Mouse (Mus musculus) leukemia stem cell, adult 10-12 weeks (primary cell): ENCODE data around the gene Sap30bp. TPM values are rescaled to one million over a fixed set of nuclear protein-coding genes. Genes with fewer than 3 reads are reported as not detected.

Source experiments
- polyA plus RNA-seq: library from polyadenylated mRNA; stranded (reverse); fragments of >175 nt; gene quantifications from 2 replicates; pipeline ENCODE4 v1.2.3, GENCODE M21; 2012; ENCODE audit warnings: low replicate concordance

Gene Sap30bp
- 9.0 and 29.2 TPM in 2 replicates for polyA plus RNA-seq

DNA sequence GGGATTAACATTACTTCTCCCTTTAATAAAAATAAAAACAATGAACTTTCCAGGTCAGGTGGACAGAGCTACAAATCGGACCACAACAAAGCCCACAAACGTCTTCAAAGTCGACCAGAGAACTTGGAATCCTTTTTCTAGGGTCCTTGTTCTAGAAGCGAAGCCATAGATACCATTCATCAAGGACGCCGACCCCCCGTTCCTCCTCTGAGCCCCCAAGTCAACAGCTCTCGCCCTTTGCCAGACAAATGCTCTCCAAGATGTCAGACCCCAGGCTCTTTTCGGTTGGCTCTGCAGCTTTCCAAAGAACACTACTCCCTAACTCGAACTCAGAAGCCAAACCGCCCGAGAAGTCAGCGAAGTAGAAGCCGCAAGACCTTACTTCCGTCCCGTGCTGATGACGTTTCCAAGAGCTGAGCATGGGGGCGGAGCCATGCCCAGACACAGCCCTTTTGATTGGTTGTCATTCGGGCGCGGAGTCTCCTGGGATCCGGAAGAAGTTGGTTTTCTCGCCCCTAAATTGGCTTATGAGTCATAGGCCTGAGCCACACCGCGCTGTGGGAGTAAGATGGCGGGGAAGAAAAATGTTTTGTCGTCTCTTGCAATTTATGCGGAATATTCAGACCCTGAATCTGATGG lies at the start of gene Sap30bp, which contains the start of gene Recql5:
Sap30bp (plus strand) TSS at position 175 of the 639 bp plus-strand sequence.
Recql5 (minus strand) TSS at position 370 of the 639 bp plus-strand sequence.

DNA sequence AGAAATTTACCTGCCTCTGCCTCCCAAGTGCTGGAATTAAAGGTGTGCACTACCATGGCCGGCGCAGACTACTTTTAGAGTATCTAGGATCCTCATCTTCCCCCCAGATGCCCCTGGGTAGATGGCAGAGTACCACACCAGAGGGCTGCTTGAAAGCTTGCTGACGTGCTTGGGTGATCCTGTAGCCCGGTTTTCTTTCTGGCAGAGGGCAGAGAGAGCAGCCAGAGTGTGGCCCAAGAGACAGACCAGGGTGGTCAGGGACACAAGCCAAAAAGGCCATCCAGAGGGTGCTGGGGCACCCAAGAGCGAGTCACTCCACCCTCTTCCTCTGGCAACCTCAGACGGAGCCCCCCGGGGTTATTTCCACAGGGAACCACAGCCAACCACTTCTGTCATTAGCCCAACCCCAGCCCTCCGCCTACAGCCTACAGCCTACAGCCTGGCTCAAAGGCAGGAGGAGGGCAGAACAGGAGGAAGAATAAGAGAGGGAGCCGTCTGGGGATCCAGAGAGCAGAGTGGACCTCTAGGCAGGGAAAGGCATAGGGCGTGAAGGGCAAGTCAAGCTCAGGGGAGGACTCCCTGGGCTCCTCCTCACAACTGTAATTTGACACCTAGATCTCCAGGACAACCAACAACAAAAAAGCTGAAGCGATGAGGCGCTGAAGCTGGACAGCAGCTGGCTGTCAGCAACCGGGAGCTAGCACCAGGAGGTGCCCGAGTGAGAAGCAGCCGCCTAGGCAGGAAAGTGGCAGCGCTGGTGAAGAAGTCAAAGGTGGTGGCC lies 33.4 kb upstream of the Sap30bp start, which contains the start of gene Smim5:
Smim5 (plus strand) TSS at position 481 of the 781 bp plus-strand sequence.

DNA sequence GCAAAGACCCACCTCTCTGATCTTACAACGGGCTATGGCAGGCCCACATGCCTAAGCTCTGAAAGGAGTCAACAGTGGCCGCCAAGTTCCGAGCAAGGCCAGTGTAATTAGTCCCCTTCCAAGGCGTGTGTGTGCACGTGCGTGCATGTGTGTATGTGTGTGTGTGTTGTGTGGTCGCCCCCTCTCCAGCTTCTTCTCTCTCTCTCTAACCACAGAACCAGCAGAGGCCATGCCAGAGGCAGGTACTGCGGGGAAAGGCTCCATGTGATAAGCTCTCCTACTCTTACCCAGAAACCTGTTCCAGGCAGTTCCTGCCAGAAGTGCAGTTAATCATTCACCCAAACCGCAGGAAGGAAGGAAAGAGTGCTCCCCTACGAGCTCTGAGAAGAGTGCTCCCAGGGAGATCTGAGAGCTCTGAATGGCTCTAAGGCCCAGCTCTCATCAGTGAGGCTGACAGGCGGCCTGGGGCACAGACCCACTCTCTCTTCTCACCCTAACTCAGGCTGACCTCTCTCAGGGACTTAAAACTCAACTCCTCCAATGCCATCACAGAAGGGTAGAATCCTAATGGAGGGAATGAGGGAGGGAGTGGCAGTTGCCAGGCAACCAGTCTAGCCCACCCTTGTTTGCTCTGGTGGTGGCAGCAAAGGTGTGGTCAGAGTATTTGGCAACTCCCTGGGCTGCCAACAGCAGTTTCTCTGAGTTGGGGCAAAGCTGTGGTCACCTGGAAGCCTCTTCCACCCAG lies 21.3 kb upstream of the Sap30bp start, which contains the start of gene Smim6:
Smim6 (plus strand) TSS at position 386 of the 745 bp plus-strand sequence.

DNA sequence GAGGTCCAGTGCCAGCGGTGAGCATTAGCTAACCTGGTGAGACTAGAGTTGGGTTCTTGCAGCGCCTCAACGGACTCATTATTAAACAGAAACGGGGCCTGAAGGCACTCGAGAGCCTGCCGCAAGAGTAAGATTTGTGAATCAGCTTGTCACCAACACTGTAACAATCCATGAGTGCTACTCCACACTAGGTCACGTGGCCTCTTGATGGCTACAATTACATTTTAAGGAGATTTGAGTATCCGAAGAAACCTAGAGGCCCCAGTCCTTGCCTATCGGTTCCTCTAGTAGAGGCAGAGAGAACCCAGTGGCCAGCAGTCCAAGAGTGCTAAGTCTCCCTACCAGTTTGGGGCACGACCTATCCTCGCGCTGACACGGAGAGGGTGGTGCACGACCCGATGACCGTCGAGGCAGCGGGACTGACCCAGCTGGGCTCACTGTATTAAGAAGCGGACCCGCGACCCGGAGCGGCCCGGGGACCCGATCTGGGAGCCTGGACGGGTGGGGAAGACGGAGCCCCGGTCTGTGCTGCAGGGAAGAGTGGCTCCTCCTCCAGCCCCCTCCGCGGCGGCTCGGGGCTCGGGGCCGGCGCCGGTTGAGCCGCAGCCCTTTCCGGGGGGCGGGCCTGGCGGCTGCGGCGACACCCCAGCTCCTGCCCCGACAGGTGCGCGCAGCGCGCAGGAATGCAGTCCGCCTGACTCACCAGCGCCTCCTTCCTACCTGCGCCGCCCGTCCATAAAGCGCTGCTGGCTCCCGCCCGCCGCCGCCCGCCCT lies 41.4 kb downstream of the Sap30bp start, which contains the start of gene Itgb4:
Itgb4 (plus strand) TSS at position 401 of the 774 bp plus-strand sequence.

DNA sequence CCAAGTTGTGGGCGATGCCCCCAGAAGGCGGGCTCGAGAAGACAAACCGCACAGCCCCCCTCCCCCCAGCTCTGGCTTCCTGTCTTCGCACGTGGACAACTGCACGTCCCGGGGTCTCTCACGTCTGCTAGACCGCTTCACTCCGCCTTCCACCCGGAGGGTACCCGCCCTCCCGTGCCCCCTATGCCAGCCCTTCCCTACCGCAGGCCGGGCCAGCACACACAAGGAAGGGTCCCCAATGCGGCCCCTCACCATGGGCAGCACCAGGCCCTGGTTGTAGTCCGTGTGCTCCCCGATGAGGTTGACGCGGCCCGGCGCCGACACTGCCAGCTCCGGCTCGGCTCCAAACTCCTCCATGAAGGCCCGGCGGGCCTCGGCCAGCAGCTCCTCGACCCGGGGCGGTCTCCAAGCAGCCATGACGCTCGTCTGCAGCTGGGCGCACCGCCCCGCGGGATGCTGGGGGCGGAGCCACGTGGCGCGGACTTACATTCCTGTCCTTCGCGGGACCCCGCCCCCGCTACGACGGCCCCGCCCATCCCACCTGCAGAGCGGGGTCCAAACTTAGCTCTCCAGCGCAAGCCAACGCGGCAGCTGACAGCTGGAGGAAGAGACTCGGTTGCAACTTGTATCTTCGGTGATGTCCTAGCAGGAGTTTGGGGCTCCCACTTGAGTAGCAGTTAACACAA lies 79.3 kb downstream of the Sap30bp start, which contains the start of gene Galk1:
Galk1 (minus strand) TSS at position 458 of the 686 bp plus-strand sequence.

Other genes with a start within 250 kb of the Sap30bp start
- 40.1 and 59.3 TPM in 2 replicates for gene Grb2, start 224.7 kb upstream of the Sap30bp start, polyA plus RNA-seq
- gene Tmem94, start 167.8 kb upstream of the Sap30bp start, polyA plus RNA-seq = 45.5 and 78.4 TPM in 2 replicates
- gene Caskin2, start 119.6 kb upstream of the Sap30bp start, polyA plus RNA-seq = 48.6 and 56.2 TPM in 2 replicates
- gene Tsen54, start 118.6 kb upstream of the Sap30bp start, polyA plus RNA-seq = 49.9 and 89.1 TPM in 2 replicates
- 15.1 and 17.7 TPM in 2 replicates for gene Llgl2, start 109.2 kb upstream of the Sap30bp start, polyA plus RNA-seq
- 0.06 and 0.23 TPM in 2 replicates for gene Myo15b, start 74.9 kb upstream of the Sap30bp start, polyA plus RNA-seq
- gene Smim5, start 33.3 kb upstream of the Sap30bp start, polyA plus RNA-seq = 7.9 and 16.4 TPM in 2 replicates
- gene Smim6, start 21.3 kb upstream of the Sap30bp start, polyA plus RNA-seq = 0.56 and 1.1 TPM in 2 replicates
- gene Recql5, start 195 bp downstream of the Sap30bp start, polyA plus RNA-seq = 6.9 and 21.1 TPM in 2 replicates
- 0.16 and 0.41 TPM in 2 replicates for gene Itgb4, start 41.4 kb downstream of the Sap30bp start, polyA plus RNA-seq
- 23.8 and 28.8 TPM in 2 replicates for gene Galk1, start 79.4 kb downstream of the Sap30bp start, polyA plus RNA-seq
- gene H3f3b, start 94.7 kb downstream of the Sap30bp start, polyA plus RNA-seq = 400 and 612 TPM in 2 replicates
- 59.7 and 71.3 TPM in 2 replicates for gene Unk, start 97.0 kb downstream of the Sap30bp start, polyA plus RNA-seq
- gene Unc13d, start 144.7 kb downstream of the Sap30bp start, polyA plus RNA-seq = 404 and 502 TPM in 2 replicates
- gene Wbp2, start 153.7 kb downstream of the Sap30bp start, polyA plus RNA-seq = 429 and 514 TPM in 2 replicates
- gene Trim47, start 193.9 kb downstream of the Sap30bp start, polyA plus RNA-seq = 9.7 and 13.5 TPM in 2 replicates
- gene Trim65, start 197.8 kb downstream of the Sap30bp start, polyA plus RNA-seq = 5.0 and 8.5 TPM in 2 replicates
- gene Mrpl38, start 205.6 kb downstream of the Sap30bp start, polyA plus RNA-seq = 94.4 and 126 TPM in 2 replicates
- gene Fbf1, start 234.9 kb downstream of the Sap30bp start, polyA plus RNA-seq = 18.5 and 21.7 TPM in 2 replicates